Mouse (Mus musculus) C2C12 (cell line): ENCODE measurements around the gene Treh. TPM values are rescaled to one million over a fixed set of nuclear protein-coding genes. Genes with fewer than 3 reads are reported as not detected.

Source experiments
- H3K27me3 ChIP-seq: one replicate; pipeline ENCODE4 v1.6.1; 2011; ENCODE audit not compliant: control insufficient read depth, insufficient read depth, insufficient read length
- H3K36me3 ChIP-seq: one replicate; pipeline ENCODE4 v1.6.1; 2011; ENCODE audit not compliant: control insufficient read depth, insufficient read depth
- H3K4me3 ChIP-seq: one replicate; pipeline ENCODE4 v1.5.1; 2011; ENCODE audit warnings: mild to moderate bottlenecking, control low read depth; ENCODE audit not compliant: poor library complexity, insufficient read depth, severe bottlenecking
- H3K79me2 ChIP-seq: one replicate; pipeline ENCODE4 v1.6.1; 2011; ENCODE audit not compliant: control insufficient read depth, insufficient read depth
- H3K79me3 ChIP-seq: one replicate; pipeline ENCODE4 v1.6.1; 2011; ENCODE audit warnings: low read depth, control low read depth
- H3ac ChIP-seq: one replicate; pipeline ENCODE3; 2011; ENCODE audit warnings: low read depth; ENCODE audit not compliant: control insufficient read depth, insufficient read length
- CEBPB ChIP-seq: IDR thresholded peaks from one replicate; pipeline ENCODE4 v1.6.1; 2011; ENCODE audit warnings: low read depth, mild to moderate bottlenecking, control low read depth, moderate library complexity
- CTCF ChIP-seq: IDR thresholded peaks from one replicate; pipeline ENCODE4 v1.5.1; 2011; ENCODE audit not compliant: control insufficient read depth, insufficient read depth, insufficient read length
- FOSL1 ChIP-seq: IDR thresholded peaks from one replicate; pipeline ENCODE4 v1.8.0; 2011; ENCODE audit warnings: mild to moderate bottlenecking, low read length; ENCODE audit not compliant: poor library complexity, insufficient read depth, severe bottlenecking
- MAX ChIP-seq: IDR thresholded peaks from one replicate; pipeline ENCODE4 v1.6.1; 2011; ENCODE audit warnings: mild to moderate bottlenecking, control low read depth
- MYOD1 ChIP-seq: IDR thresholded peaks from one replicate; pipeline ENCODE4 v1.6.1; 2011; ENCODE audit warnings: low read depth; ENCODE audit not compliant: control insufficient read depth, insufficient read length
- MYOG ChIP-seq: IDR thresholded peaks from one replicate; pipeline ENCODE4 v1.6.1; 2011; ENCODE audit not compliant: control insufficient read depth, insufficient read length; ENCODE audit errors: extremely low read depth
- USF1 ChIP-seq: IDR thresholded peaks from one replicate; pipeline ENCODE4 v1.6.1; 2011; ENCODE audit warnings: low read depth, mild to moderate bottlenecking, control low read depth, moderate library complexity
- polyA plus RNA-seq: library from polyadenylated mRNA; unstranded; fragments of >200 nt; fragmentation: generic; extraction: Trizol; gene quantifications from one replicate; pipeline ENCODE4 v1.2.1, GENCODE M21; 2012; ENCODE audit warnings: missing spikeins

Treh gene
- polyA plus RNA-seq, 1 experiment, result not detected

DNA sequence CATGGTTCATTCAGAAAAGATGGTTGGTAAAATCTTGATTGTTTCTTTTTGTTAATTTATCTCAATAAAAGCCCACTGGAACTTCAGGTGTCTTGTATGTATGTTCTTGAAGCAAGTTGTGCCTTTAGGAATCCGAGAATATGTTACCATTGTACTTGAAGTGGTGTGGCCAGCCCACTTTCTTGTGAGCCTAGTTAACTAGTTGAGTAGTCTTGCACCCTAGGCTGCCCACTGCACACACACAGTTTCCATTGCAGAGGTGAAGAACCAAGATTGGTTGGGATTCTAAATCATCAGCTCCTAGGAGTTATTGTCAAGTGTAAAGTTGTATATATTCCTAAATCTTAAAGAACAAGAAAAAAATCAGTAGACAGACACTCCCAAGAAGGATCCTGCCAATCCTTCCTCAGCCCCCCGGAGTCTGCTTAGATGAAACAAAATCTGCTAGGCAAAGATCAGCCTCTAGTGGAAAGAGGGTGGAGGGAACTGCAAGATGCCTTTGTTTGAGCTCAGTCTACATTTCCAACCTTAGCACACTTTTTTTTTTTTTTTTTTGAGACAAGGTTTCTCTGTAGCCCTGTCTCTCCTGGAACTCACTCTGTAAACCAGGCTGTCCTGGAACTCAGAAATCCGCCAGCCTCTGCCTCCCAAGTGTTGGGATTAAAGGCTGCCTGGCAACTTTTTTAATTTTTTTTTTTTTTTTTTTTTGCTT lies 32.2 kb upstream of the Treh start:
- Histone ChIP-seq H3K36me3 (peaks cover 25% of the 10 kb centered on the region), H3K4me3 (no peak overlapping the region), H3K27me3 (no peaks in the 10 kb centered on the region), H3ac (no peak overlapping the region), H3K79me2 (no peaks in the 10 kb centered on the region), H3K79me3 (no peaks in the 10 kb centered on the region)
- TF ChIP-seq MAX (no peak), MYOG (no peak), CEBPB (no peak), FOSL1 (no peak), USF1 (no peak), CTCF (no peak), MYOD1 (no peak)

DNA sequence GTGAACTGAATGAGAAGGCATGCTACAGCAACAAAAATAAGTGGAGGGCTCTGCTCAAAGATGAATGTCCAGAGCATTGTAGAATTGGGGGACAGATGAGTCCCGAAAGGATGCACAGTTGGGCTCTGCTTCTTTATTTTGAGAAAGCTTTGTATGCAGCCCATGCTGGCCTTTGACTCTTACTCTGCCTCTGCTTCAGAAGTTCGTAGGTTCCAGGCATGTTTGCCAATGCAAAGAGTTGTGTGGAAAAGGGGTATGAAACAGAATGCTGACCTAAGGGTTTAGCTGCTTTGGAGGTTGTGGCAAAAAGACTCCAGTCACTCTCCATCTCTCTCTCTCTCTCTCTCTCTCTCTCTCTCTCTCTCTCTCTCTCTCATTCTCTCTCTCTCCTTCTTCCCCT lies 31.4 kb upstream of the Treh start:
- Histone ChIP-seq H3K36me3 (peaks cover 17% of the 10 kb centered on the region), H3K4me3 (no peak overlapping the region), H3K79me2 (no peaks in the 10 kb centered on the region), H3ac (no peak overlapping the region), H3K27me3 (no peaks in the 10 kb centered on the region), H3K79me3 (no peaks in the 10 kb centered on the region)
- no peak for TF ChIP-seq FOSL1
- TF ChIP-seq CTCF, result no peak
- no peak for TF ChIP-seq CEBPB
- no peak for TF ChIP-seq MAX
- no peak for TF ChIP-seq USF1
- no peak for TF ChIP-seq MYOG
- TF ChIP-seq MYOD1, result no peak

DNA sequence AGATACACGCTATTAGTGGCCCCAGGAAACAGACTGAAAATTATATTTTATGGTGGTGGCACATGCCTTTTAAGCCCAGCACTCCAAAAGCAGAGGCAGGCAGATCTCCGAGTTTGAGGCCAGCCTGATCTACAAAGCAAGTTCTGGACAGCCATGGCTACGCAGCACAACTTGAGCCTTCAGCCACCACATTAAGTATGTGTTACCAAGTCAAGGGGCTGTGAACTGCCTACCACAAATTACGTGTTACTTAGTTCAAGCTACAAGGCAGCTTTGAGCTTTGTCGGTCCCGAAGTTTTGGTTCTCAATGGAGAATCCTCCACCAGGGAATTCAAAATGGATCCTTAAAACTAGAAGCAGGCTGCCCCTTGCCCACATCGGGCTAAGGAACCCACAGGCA lies 29.9 kb upstream of the Treh start:
- H3K36me3 ChIP-seq, result peaks cover 8% of the 10 kb centered on the region
- H3ac ChIP-seq, result no peak overlapping the region
- H3K4me3 ChIP-seq, result no peak overlapping the region
- H3K27me3 ChIP-seq, result no peaks in the 10 kb centered on the region
- TF ChIP-seq CEBPB (no peak), CTCF (no peak), MAX (no peak), MYOG (no peak), FOSL1 (no peak), USF1 (no peak), MYOD1 (no peak)
- no peaks in the 10 kb centered on the region for H3K79me2 ChIP-seq
- no peaks in the 10 kb centered on the region for H3K79me3 ChIP-seq

DNA sequence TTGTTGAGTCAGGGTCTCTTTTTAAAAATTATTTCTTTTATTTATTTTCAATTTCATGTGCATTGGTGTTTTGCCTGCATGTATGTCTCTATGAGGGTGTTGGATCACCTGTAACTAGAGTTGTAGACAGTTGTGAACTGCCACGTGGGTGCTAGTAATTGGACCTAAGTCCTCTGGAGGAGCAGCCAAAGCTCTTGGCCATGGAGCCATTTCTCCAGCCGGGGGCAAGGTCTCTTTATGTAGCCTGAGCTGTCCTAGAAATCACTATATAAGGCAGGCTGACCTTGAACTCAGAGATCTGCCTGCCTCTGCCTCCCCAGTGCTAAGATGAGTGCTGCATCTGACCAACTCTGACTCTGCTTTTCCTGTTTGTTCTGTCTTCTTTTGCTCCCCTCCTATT lies 28.8 kb upstream of the Treh start:
- no peak for TF ChIP-seq FOSL1
- no peak for TF ChIP-seq CEBPB
- TF ChIP-seq MYOG, result no peak
- TF ChIP-seq USF1, result no peak
- no peak for TF ChIP-seq MAX
- no peak for TF ChIP-seq CTCF
- TF ChIP-seq MYOD1, result no peak
- H3K4me3 ChIP-seq, result no peak overlapping the region
- no peaks in the 10 kb centered on the region for H3K79me3 ChIP-seq
- no peaks in the 10 kb centered on the region for H3K79me2 ChIP-seq
- no peak overlapping the region for H3ac ChIP-seq
- H3K27me3 ChIP-seq, result no peaks in the 10 kb centered on the region
- no peaks in the 10 kb centered on the region for H3K36me3 ChIP-seq

DNA sequence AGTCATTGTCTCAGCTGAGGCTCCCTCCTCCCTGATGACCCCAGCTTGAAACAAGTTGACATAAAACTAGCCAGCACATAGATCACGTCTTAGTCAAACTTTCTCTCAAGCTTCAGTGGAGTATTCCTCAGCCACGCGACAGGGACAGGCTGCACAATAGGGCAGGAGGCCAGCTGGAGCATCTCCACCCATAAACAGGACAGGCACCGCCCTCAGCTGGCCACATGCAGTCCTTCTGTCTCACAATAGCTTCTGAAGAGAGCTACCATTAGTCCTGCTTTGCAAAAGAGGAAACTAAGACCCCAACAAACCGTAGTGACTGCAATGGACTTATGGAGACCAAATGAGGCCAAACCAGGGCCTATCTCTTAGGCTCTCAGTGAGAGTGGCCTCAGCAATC lies 27.6 kb upstream of the Treh start:
- Histone ChIP-seq H3K27me3 (no peaks in the 10 kb centered on the region), H3ac (no peak overlapping the region), H3K4me3 (no peak overlapping the region), H3K79me3 (no peaks in the 10 kb centered on the region), H3K79me2 (no peaks in the 10 kb centered on the region), H3K36me3 (no peaks in the 10 kb centered on the region)
- TF ChIP-seq MYOD1, result no peak
- no peak for TF ChIP-seq CEBPB
- no peak for TF ChIP-seq MAX
- no peak for TF ChIP-seq MYOG
- no peak for TF ChIP-seq FOSL1
- no peak for TF ChIP-seq USF1
- no peak for TF ChIP-seq CTCF

DNA sequence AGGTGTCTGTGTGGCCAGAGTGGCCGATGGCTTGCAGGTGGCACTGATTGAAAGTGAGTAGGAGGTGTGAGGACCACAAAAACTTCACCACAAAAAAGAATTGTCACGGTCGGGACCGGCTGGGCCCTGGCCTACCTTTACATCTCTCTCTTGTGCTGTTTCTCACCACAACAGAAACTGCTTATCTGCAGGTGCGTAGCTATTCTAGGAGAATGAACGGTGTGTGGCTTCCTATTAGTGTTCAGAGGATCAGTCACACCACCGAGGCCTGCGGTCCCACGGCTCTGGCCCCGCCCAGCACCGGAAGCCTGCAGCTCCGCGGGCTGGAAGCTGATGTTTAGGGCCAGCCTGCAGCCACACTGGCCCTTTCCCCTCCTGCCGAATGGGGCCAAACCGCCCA lies 27.1 kb upstream of the Treh start:
- Histone ChIP-seq H3K79me2 (no peaks in the 10 kb centered on the region), H3ac (no peak overlapping the region), H3K4me3 (no peak overlapping the region), H3K36me3 (no peaks in the 10 kb centered on the region), H3K27me3 (no peaks in the 10 kb centered on the region), H3K79me3 (no peaks in the 10 kb centered on the region)
- TF ChIP-seq FOSL1 (no peak), MYOD1 (no peak), MYOG (no peak), MAX (no peak), CTCF (no peak), CEBPB (no peak), USF1 (no peak)
